Mouse (Mus musculus) midbrain, embryonic 15.5 days (tissue): Measurements from ENCODE around the gene Pcgf6. TPM values are rescaled to one million over a fixed set of nuclear protein-coding genes. Genes with fewer than 3 reads are reported as not detected.

Experiments
- ATAC-seq: fragments of 200-750 bp; cut with Nextera tagmentation; replicated peaks from 2 replicates; pipeline ENCODE4 v1.8.0; 2017; ENCODE audit warnings: moderate TSS enrichment
- H3K27ac ChIP-seq: fragments of 300-500 bp; sonication (generic); 2 replicates; pipeline ENCODE4 v1.5.1; 2015; ENCODE audit warnings: mild to moderate bottlenecking, inconsistent platforms
- H3K27me3 ChIP-seq: fragments of 300-500 bp; sonication (generic); replicated peaks from 2 replicates; pipeline ENCODE4 v1.6.1; 2015; ENCODE audit warnings: inconsistent platforms
- H3K36me3 ChIP-seq: fragments of 300-500 bp; sonication (generic); replicated peaks from 2 replicates; pipeline ENCODE4 v1.6.1; 2015; ENCODE audit warnings: inconsistent platforms
- H3K4me1 ChIP-seq: fragments of 300-500 bp; sonication (generic); 2 replicates; pipeline ENCODE4 v1.6.1; 2015; ENCODE audit warnings: inconsistent platforms
- H3K4me2 ChIP-seq: fragments of 300-500 bp; sonication (generic); 2 replicates; pipeline ENCODE4 v1.6.1; 2015; ENCODE audit warnings: inconsistent platforms, mild to moderate bottlenecking, moderate library complexity
- H3K4me3 ChIP-seq: fragments of 300-500 bp; sonication (generic); 2 replicates; pipeline ENCODE4 v1.5.1; 2015; ENCODE audit warnings: mild to moderate bottlenecking, inconsistent platforms
- H3K9ac ChIP-seq: fragments of 300-500 bp; sonication (generic); 2 replicates; pipeline ENCODE4 v1.6.1; 2015; ENCODE audit warnings: mild to moderate bottlenecking, inconsistent platforms
- H3K9me3 ChIP-seq: fragments of 300-500 bp; sonication (generic); 2 replicates; pipeline ENCODE4 v1.6.1; 2016; ENCODE audit warnings: inconsistent platforms
- WGBS: fragments of 180-500 bp; shearing (Covaris S2); methylation state at CpG from one replicate; pipeline ENCODE4 v1.1.7; 2015; ENCODE audit warnings: mixed read lengths; 5-methylcytosine and 5-hydroxymethylcytosine counted together
- polyA plus RNA-seq: library from polyadenylated mRNA; unstranded; fragments of >200 nt; fragmentation: Nextera tagmentation; extraction: Ambion mirVana; gene quantifications from 2 replicates; pipeline ENCODE4 v1.2.1, GENCODE M21; 2015

The Pcgf6 gene
- polyA plus RNA-seq, 1 experiment from 2014 or later, result 33.5 TPM

GRCm38 (mm10) chr19:46990153-46990518, 60.6 kb downstream of the Pcgf6 start:
- H3K27me3 ChIP-seq, result no peaks in the 10 kb centered on the region
- H3K9ac ChIP-seq, result no peak overlapping the region
- H3K36me3 ChIP-seq, result no peaks in the 10 kb centered on the region
- ATAC-seq, result no peak
- H3K4me3 ChIP-seq, result no peak overlapping the region
- H3K4me1 ChIP-seq, result 0 out of 2 replicates have a peak, but pooled peaks cover 5% of the 10 kb centered on the region
- no peak overlapping the region for H3K4me2 ChIP-seq
- no peak overlapping the region for H3K27ac ChIP-seq
- no peaks in the 10 kb centered on the region for H3K9me3 ChIP-seq
- WGBS, result 85% methylated on average over 3 of the region's 3 CpGs

DNA sequence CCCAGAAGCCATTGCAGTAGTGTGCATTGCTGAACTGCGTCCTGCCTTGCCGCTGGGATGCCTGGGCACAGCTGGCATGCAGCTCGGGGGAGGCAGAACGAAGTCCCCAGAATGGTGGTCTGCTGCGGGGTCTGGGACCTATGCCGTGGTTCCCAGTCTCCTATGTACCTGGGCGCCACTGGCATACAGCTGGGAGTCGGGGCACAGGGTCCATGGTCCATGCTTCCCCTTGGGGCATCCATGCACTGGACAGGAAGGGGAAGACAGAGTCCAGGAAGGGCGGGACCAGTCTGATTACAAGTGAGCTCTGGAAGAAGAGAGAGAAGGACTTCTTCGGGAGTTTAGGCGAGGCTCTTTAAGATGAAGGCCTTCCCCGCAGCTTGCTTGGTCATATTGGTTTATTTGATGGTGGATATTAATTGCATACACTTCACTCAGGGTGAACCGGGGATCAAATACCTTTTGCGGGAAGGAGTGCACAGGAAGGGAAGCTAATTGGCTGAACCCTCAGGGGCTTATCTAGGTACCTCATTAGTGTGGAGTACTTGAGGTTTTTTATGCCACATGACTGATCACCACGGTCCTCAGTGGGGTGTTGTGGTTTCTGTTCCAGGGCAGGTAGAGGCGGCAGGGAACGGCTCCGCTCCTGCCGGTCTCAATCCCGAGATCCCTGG, 61.1 kb downstream of the Pcgf6 start:
- H3K36me3 ChIP-seq, result no peaks in the 10 kb centered on the region
- no peak overlapping the region for H3K4me2 ChIP-seq
- 73% methylated on average over 20 of the region's 20 CpGs for WGBS
- 0 out of 2 replicates have a peak, but pooled peaks cover 5% of the 10 kb centered on the region for H3K4me1 ChIP-seq
- H3K9ac ChIP-seq, result no peak overlapping the region
- no peak overlapping the region for H3K4me3 ChIP-seq
- H3K27me3 ChIP-seq, result no peaks in the 10 kb centered on the region
- no peak overlapping the region for H3K27ac ChIP-seq
- H3K9me3 ChIP-seq, result no peaks in the 10 kb centered on the region
- ATAC-seq, result no peak

GRCm38 (mm10) chr19:46988231-46989087, 62.2 kb downstream of the Pcgf6 start:
- Histone ChIP-seq H3K9ac (no peak overlapping the region), H3K27ac (no peak overlapping the region), H3K27me3 (no peaks in the 10 kb centered on the region), H3K4me3 (no peak overlapping the region), H3K9me3 (no peaks in the 10 kb centered on the region), H3K4me2 (no peak overlapping the region), H3K36me3 (no peaks in the 10 kb centered on the region), H3K4me1 (peaks cover 7% of the 10 kb centered on the region; the same call in 1 of the 2 replicates)
- 44% methylated on average over 16 of the region's 16 CpGs for WGBS
- ATAC-seq, result no peak

- WGBS, result 80% methylated on average over 6 of the region's 6 CpGs
Observed at GRCm38 (mm10) chr19:46987646-46988045, 63.1 kb downstream of the Pcgf6 start.

DNA sequence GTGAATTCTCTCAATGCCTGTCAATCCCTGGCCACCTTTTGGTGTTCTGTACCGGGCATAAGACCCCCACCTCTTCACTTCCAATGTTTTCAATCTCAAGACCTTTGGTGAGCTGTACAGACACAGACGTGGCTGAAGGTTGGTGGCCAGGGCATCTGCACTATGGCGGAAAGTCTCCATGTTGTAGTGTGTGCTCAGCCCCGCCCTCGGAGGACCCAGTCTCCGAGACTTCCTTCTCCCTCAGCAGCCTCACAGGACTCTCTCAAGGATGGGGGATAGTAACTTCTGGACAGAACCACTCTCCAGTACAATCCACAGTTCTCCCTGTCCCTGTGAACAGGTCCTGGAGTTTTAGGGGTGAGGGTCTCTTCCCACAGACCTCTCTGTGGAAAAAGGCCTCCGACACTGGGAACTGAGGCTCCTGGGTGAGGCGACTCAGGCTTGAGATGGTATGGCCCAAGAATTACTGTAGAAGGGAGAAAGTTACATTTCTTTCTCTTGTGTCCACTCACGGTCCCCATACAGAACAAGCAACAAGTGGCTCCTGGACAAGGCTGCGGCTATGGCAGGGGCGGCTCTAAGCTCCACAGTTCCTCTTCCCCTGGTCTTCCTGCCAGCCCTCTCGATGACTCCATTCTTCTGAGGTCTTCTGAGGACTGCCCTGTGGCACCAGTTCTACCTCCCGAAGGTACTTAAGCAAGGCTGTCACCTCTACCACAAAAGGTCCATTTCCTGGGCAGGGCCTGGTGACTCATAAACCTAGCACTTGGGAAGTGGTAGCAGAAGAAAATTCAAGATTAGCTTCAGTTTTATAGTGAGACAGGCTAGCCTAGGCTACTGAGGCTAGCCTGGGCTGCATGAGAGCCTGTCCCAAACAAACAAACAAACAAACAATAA, 65.7 kb downstream of the Pcgf6 start:
- Histone ChIP-seq H3K4me1 (peaks cover 10% of the 10 kb centered on the region; the same call in 1 of the 2 replicates), H3K27me3 (no peaks in the 10 kb centered on the region), H3K9me3 (no peaks in the 10 kb centered on the region), H3K36me3 (no peaks in the 10 kb centered on the region), H3K4me2 (no peak overlapping the region), H3K4me3 (no peak overlapping the region), H3K9ac (no peak overlapping the region), H3K27ac (no peak overlapping the region)
- ATAC-seq, result no peak
- whole genome bisulfite sequencing, result 85% methylated on average over 13 of the region's 13 CpGs

More at GRCm38 (mm10) chr19:46987646-46988045, 63.1 kb downstream of the Pcgf6 start:
- H3K9ac ChIP-seq, result no peak overlapping the region
- no peaks in the 10 kb centered on the region for H3K27me3 ChIP-seq
- peaks cover 10% of the 10 kb centered on the region; the same call in 1 of the 2 replicates for H3K4me1 ChIP-seq
- H3K36me3 ChIP-seq, result no peaks in the 10 kb centered on the region
- H3K4me2 ChIP-seq, result no peak overlapping the region
- no peak overlapping the region for H3K27ac ChIP-seq
- H3K9me3 ChIP-seq, result no peaks in the 10 kb centered on the region
- no peak for ATAC-seq
- no peak overlapping the region for H3K4me3 ChIP-seq

DNA sequence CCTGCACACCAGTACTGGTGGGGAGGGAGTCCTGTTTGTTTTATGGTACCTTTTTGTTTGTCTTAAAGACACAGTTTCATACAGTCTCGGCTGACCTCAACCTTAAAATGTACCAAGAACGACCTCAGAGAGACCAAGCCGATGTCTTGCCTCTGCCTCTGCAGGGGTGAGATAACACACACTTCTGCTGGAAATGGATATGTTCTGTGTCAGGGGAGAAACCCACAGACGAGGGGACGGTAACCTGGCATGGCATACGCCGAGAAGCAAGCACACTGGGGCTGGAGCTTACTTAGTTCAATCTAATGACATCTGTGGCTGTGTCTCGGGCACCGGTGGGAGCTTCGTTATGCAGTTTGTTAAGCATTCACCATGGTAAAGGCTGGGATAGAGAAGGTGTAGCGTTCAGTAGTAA, 66.7 kb downstream of the Pcgf6 start:
- Histone ChIP-seq H3K4me2 (no peak overlapping the region), H3K9me3 (no peaks in the 10 kb centered on the region), H3K4me1 (peaks cover 10% of the 10 kb centered on the region; the same call in 1 of the 2 replicates), H3K9ac (no peak overlapping the region), H3K27me3 (no peaks in the 10 kb centered on the region), H3K27ac (no peak overlapping the region), H3K36me3 (no peaks in the 10 kb centered on the region), H3K4me3 (no peak overlapping the region)
- ATAC-seq, result no peak
- 66% methylated on average over 11 of the region's 11 CpGs for WGBS

Other genes starting within 250 kb of the Pcgf6 start
- gene Ina, start 36.2 kb downstream of the Pcgf6 start, polyA plus RNA-seq, result 589 and 592 TPM in 2 replicates
- 87.7 and 90.5 TPM in 2 replicates for gene Nt5c2, start 35.8 kb downstream of the Pcgf6 start, polyA plus RNA-seq
- 6.4 and 6.6 TPM in 2 replicates for gene Taf5, start 16.8 kb upstream of the Pcgf6 start, polyA plus RNA-seq
- 1,240 and 1,355 TPM in 2 replicates for gene Usmg5, start 39.7 kb upstream of the Pcgf6 start, polyA plus RNA-seq
- 6.6 and 6.8 TPM in 2 replicates for gene Pdcd11, start 39.9 kb upstream of the Pcgf6 start, polyA plus RNA-seq
- 1.1 and 1.5 TPM in 2 replicates for gene Calhm2, start 87.4 kb upstream of the Pcgf6 start, polyA plus RNA-seq
- not detected in 2 replicates for gene Calhm1, start 93.3 kb upstream of the Pcgf6 start, polyA plus RNA-seq
- not detected in 2 replicates for gene Calhm3, start 106.9 kb upstream of the Pcgf6 start, polyA plus RNA-seq
- 14.8 and 15.0 TPM in 2 replicates for gene Neurl1a, start 127.9 kb upstream of the Pcgf6 start, polyA plus RNA-seq